Mouse (Mus musculus) gonadal fat pad, adult 2 months (tissue): ENCODE measurements around the gene Caap1. TPM values are rescaled to one million over a fixed set of nuclear protein-coding genes. Genes with fewer than 3 reads are reported as not detected.

Experiments used
- DNase-seq: peaks from one replicate; pipeline ENCODE4 v3.0.0-alpha.2; 2012; ENCODE audit warnings: low read depth
- polyA plus RNA-seq: library from polyadenylated mRNA; depleted of rRNA; stranded (reverse); fragments of >200 nt; gene quantifications from 2 replicates; pipeline ENCODE4 v1.2.3, GENCODE M21; 2012; rRNA removed

The Caap1 gene
- polyA plus RNA-seq: 3.1 and 7.0 TPM in 2 replicates

DNA sequence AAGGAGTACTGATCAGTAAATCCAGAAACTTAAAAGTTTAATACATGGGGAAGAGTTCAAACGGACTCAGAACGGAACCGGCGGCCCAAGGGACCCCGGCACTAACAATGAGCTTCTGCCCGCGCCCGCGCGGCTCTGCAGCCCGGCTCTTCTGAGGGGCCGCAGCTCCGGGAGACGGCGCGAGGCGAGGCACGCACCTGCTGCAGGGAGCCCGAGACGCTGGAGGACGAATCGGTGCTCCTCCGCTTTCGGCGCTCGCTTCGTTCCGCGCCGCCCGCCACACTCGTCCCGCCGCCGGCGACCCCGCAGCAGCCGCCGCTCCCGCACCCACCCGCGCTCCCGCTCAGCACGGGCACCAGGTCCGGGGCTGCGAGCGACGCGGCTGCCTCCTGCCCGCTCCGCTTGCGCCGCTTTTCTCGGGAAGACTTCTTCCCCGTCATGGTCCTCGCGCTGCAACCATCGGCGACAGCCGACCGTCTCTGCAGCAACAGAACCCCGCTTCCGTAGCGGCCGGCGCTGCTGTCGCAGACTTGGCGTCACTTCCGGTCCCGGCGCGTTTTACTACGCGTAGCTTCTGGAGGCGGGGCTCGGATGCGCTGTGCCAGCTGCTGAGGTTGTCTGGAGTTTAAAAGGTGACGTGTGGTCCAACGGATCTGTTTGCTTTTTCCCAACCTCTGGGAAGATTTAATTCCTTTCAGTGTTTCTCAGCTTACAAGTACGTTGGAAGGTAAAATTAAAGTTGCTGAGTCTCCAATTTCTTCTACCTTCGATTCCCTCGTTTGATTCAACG lies at the start of gene Caap1, which contains the start of gene Gm10306:
Gene Caap1, minus strand, starts transcription at position 532 of the 790 bp plus-strand sequence.
Gene Gm10306, plus strand, starts transcription at position 282 of the 790 bp plus-strand sequence.
- peak; percentile 42 for DNase-seq

DNA sequence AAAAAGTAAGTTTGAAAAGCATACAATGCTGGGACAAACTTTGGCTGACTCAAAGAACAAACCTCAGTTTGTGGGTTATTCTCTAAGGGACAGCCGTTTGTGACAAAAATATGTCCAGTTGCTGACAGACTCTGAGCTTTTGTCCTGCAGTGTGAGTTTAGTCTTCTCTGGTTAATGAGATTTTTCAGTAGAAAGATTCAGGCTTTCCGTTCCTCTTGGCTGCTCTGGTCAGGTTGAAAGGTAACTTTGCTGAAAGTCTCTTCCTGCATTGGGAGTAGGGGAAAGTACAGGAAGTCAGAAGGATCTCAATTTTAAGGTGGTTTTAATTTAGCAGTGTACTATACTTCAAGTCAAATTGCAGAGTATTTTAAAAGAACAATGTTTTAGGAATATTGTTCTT lies 49.0 kb upstream of the Caap1 start:
- DNase-seq: no peak

GRCm38 (mm10) chr4:94604452-94605019 lies 47.9 kb upstream of the Caap1 start:
- DNase-seq: no peak

DNA sequence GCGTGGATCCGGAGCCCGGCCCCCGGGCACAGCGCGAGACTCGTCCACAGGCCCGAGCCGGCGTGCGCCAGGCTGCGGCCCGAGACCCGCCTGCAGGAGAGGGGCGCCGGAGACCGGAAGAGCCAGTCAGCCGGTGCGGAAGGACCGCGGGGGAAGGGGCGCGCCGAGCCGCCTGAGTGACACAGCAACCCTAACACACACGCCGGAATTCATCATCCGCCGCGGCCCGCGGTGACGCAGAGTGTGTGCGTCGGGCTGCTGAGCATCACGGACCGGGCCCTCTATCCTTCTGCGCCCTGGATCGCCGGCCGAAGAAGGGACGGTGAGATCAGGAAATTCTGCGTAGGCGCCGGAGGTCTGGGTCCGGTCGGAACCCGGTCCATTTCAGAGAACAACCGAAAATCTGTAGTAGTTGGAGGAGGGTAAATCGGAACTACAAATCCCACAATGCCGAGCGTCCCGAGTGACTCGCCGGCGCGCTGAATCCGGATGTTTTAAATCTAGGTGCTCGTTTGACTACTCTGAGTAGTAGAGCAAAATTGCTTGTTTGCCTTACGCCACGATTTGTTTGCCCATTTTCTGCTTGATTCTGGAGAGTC lies 46.5 kb upstream of the Caap1 start, which contains the start of gene Plaa:
Gene Plaa, minus strand, starts transcription at position 214 of the 599 bp plus-strand sequence.
- DNase-seq: peak; percentile 44

DNA sequence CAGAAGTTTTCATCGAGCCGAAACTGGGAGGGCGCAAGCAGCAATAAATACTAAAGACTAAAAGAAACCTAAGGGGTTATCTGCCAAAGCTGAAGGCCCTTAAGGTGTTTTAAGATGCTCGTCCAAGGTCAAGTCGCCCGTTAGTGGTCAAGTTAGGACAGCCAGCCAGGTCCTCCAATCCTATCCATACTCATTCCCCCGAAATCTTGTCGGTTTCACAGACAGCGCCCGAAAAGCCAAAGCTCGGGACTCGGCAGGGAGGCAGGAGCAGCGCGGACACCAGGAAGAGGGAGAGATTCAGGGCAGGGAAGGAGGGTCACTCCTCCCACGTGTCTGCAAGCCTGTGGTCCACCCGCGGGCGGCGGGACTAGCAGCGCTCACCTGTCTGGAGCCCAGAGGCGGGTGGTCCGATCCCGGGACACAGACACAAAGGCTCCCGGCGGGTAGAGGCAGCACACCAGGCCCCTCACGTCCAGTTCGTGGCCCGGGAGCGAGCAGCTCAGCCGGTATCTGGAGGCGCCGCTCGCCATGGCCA lies 46.0 kb upstream of the Caap1 start:
- no peak for DNase-seq

- DNase-seq: no peak
Observed at GRCm38 (mm10) chr4:94601395-94601794, 44.8 kb upstream of the Caap1 start.

GRCm38 (mm10) chr4:94592709-94593108 lies 36.1 kb upstream of the Caap1 start:
- no peak for DNase-seq

- no peak for DNase-seq
Observed at GRCm38 (mm10) chr4:94591765-94592381, 35.3 kb upstream of the Caap1 start.

GRCm38 (mm10) chr4:94572677-94573076 lies 16.1 kb upstream of the Caap1 start:
- DNase-seq: no peak

GRCm38 (mm10) chr4:94564297-94564696 lies 7.7 kb upstream of the Caap1 start:
- no peak for DNase-seq

GRCm38 (mm10) chr4:94561954-94562648 lies 5.5 kb upstream of the Caap1 start:
- DNase-seq: no peak

GRCm38 (mm10) chr4:94560316-94560715 lies 3.7 kb upstream of the Caap1 start:
- DNase-seq: peak; percentile 77

GRCm38 (mm10) chr4:94559266-94559665 lies 2.7 kb upstream of the Caap1 start:
- peak; percentile 50 for DNase-seq

DNA sequence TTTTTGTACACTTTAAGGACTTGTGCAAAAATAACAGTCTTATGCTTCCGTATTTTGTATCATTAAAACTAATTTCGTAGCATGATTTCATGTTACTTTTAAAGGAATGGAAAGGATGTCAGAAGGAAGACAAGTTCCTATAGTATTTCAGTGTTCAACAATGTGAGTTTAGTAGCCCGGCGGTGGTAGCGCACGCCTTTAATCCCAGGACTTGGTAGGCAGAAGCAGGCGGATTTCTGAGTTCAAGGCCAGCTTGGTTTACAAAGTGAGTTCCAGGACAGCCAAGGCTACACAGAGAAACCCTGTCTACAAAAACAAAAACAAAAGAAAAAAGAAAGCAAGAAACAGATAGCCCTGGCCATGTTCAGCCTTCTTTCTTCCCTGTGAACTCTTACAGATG lies 549 bp upstream of the Caap1 start:
- DNase-seq: no peak

- no peak for DNase-seq
Observed at GRCm38 (mm10) chr4:94554955-94555494, 1.6 kb downstream of the Caap1 start.

DNA sequence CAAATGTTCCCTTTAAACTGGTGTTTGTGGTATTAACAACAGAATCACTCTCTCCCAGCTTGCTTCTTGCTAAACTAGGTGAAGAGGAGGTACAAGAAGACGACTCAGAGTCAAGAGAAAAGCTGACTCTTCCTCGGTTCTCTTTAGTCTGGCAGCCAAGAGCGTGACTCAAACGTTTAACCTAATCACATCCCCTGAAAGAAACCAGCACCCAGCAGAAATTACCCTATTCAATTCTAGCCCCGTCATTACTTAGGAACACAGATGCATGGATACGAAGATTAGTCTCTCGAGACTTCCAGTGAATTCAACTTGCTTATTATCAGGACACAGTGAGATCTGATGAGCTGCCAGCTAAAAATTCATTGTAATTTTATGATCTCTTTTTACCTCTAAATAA lies 12.3 kb downstream of the Caap1 start:
- no peak for DNase-seq

- DNase-seq: no peak
Observed at GRCm38 (mm10) chr4:94543041-94543440, 13.6 kb downstream of the Caap1 start.

DNA sequence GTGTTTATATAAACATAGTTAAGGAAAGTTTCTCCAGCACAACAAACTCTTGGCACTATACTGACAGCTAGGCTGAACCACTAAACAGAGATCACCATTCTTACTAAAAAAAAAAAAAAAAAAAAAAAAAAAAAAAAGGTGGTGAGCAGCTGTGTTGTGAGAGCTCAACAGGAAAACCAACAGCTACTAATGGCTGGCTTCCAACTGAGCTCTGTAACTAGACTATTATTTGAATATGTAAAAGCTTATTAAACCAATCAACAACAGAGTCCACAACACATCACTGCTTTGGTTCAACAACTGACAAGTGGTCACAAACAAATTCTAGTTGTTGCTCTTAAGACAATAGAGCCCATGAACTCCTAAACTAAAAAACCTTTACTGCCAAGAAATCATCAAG lies 23.4 kb downstream of the Caap1 start:
- no peak for DNase-seq

DNA sequence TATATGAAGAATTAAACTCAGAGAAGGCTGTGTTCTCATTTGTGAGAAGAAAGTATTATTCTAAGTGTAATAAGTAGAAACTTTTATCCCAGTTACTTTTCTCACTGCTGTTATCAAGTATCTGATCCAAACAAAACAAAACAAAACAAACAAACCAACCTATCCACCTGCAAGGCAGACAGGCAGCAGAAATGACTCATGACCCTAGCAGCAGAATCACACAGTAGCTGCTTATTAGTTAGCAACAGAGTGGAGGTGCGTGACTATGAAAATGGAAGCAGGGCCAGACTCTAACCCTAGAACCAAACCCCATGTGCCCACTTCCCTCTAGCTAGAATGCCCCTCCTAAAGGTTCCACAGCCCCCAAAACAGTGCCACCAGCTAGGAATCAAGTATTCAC lies 27.1 kb downstream of the Caap1 start:
- DNase-seq: no peak

DNA sequence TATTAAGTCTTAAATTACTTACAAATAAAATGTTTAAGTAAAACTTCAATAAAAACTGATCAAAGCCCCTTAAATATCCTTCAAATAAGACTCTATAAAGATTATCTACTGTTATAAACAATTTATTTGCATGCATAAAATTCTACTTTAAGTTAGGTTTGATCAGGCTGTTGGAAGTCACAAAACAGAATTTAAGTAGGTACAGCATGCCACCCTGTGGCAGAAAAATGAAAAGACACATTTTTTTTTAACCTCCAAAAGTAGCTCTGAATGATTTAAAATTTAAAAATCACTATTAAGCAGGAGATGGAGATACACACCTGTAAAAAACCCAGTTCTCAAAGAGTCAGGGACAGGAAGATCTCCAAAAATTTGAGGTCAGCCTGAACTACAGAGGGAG lies 33.3 kb downstream of the Caap1 start:
- no peak for DNase-seq

- no peak for DNase-seq
Observed at GRCm38 (mm10) chr4:94517631-94518030, 39.0 kb downstream of the Caap1 start.
